Mouse (Mus musculus) hindbrain, embryonic 12.5 days (tissue): Measurements from ENCODE around the gene Zfp787. TPM values are rescaled to one million over a fixed set of nuclear protein-coding genes. Genes with fewer than 3 reads are reported as not detected.
A peak's percentile ranks its signal among the peaks of the same experiment; 100 is the strongest.
"Not testable (repeated sequence)": the region's sequence is repeated elsewhere in the genome, so short reads cannot be mapped to it uniquely, and the experiment has no call there.

Source experiments
- ATAC-seq: fragments of 200-750 bp; cut with Nextera tagmentation; 2 replicates; pipeline ENCODE4 v1.8.0; 2017; ENCODE audit warnings: moderate TSS enrichment; ENCODE audit not compliant: low FRiP score
- H3K27ac ChIP-seq: fragments of 300-500 bp; sonication (generic); 2 replicates; pipeline ENCODE4 v1.5.1; 2016; ENCODE audit warnings: mild to moderate bottlenecking
- H3K27me3 ChIP-seq: fragments of 300-500 bp; sonication (generic); 2 replicates; pipeline ENCODE4 v1.6.1; 2016; ENCODE audit warnings: mild to moderate bottlenecking
- H3K36me3 ChIP-seq: fragments of 300-500 bp; sonication (generic); 2 replicates; pipeline ENCODE4 v1.6.1; 2016; ENCODE audit warnings: mild to moderate bottlenecking
- H3K4me1 ChIP-seq: fragments of 300-500 bp; sonication (generic); 2 replicates; pipeline ENCODE4 v1.6.1; 2016
- H3K4me2 ChIP-seq: fragments of 300-500 bp; sonication (generic); replicated peaks from 2 replicates; pipeline ENCODE4 v1.6.1; 2016; ENCODE audit warnings: mild to moderate bottlenecking
- H3K4me3 ChIP-seq: fragments of 300-500 bp; sonication (generic); 2 replicates; pipeline ENCODE4 v1.5.1; 2016; ENCODE audit warnings: mild to moderate bottlenecking
- H3K9ac ChIP-seq: fragments of 300-500 bp; sonication (generic); 2 replicates; pipeline ENCODE4 v1.6.1; 2016; ENCODE audit warnings: mild to moderate bottlenecking, moderate library complexity
- H3K9me3 ChIP-seq: fragments of 300-500 bp; sonication (generic); replicated peaks from 2 replicates; pipeline ENCODE4 v1.6.1; 2016; ENCODE audit warnings: mild to moderate bottlenecking
- WGBS: fragments of 180-500 bp; shearing (Covaris S2); methylation state at CpG from one replicate; pipeline ENCODE4 v1.1.7; 2016; 5-methylcytosine and 5-hydroxymethylcytosine counted together
- polyA plus RNA-seq: library from polyadenylated mRNA; unstranded; fragments of >200 nt; fragmentation: Nextera tagmentation; extraction: Ambion mirVana; gene quantifications from 2 replicates; pipeline ENCODE4 v1.2.1, GENCODE M21; 2016

Gene Zfp787
- polyA plus RNA-seq, 1 experiment from 2014 or later, result 32.5 TPM

GRCm38 (mm10) chr7:6145423-6146188 lies 10.2 kb downstream of the Zfp787 start:
- no peak overlapping the region for H3K9ac ChIP-seq
- ATAC-seq, result no peak
- no peak overlapping the region for H3K27ac ChIP-seq
- no peak overlapping the region for H3K4me2 ChIP-seq
- H3K27me3 ChIP-seq, result no peaks in the 10 kb centered on the region
- H3K36me3 ChIP-seq, result peaks cover 7% of the 10 kb centered on the region
- H3K9me3 ChIP-seq, result no peaks in the 10 kb centered on the region
- H3K4me1 ChIP-seq, result 0 out of 2 replicates have a peak, but pooled peaks cover 2% of the 10 kb centered on the region
- WGBS, result 92% methylated on average over 8 of the region's 8 CpGs
- H3K4me3 ChIP-seq, result no peak overlapping the region

DNA sequence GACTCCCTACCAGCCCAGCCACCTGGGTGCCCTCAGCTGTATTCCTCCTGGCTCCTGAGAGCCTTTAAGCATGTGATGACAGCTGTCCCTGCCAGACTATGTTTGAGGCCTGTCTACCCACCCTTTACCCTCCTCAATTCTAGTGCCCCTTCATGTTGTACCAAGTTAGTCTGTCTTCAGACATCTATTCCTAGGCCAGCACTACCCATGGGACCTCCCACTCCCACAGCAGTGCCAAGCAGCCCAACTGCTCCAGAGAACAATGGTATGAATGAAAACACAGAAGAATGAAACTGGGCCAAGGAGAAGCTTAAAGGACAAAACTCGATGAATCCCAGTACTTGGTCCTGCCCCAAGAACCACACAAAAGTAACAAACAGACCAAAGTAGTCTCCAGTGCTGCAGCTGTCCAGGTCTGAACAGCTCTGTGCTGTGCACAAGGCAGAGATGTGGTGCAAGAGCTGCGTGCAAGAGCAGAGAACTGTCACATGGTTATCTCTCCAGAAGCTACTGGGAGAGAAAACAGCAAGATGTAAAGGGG lies 11.7 kb downstream of the Zfp787 start:
- H3K9me3 ChIP-seq, result no peaks in the 10 kb centered on the region
- H3K4me1 ChIP-seq, result 0 out of 2 replicates have a peak, but pooled peaks cover 2% of the 10 kb centered on the region
- 96% methylated on average over 2 of the region's 2 CpGs for WGBS
- ATAC-seq, result no peak
- no peaks in the 10 kb centered on the region for H3K27me3 ChIP-seq
- H3K36me3 ChIP-seq, result peaks cover 14% of the 10 kb centered on the region
- no peak overlapping the region for H3K9ac ChIP-seq
- H3K27ac ChIP-seq, result no peak overlapping the region
- no peak overlapping the region for H3K4me3 ChIP-seq
- H3K4me2 ChIP-seq, result no peak overlapping the region

DNA sequence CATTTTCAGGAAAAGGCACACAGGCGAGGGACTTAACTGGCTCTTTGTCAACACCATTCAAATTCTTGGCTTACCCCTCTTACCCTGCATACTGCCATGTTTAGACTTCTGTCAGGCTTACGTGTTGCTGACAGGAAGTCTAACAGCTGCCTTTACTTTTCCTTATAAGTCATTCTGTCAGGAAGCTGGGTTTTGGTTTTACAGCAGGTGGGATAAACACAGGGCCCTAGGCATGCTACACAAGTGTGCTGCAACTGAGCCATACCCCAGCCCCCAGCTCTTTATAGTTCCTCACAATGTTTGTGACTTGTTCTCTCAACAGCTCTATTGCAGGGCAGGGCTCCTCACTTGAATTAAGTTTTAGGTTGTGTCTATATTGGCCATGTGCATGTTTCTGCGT lies 16.5 kb downstream of the Zfp787 start:
- no peak for ATAC-seq
- Histone ChIP-seq H3K27ac (no peak overlapping the region), H3K36me3 (peaks cover 33% of the 10 kb centered on the region), H3K9ac (no peak overlapping the region), H3K4me3 (no peak overlapping the region), H3K9me3 (no peaks in the 10 kb centered on the region), H3K4me2 (no peak overlapping the region), H3K4me1 (0 out of 2 replicates have a peak, but pooled peaks cover 2% of the 10 kb centered on the region), H3K27me3 (no peaks in the 10 kb centered on the region)
- WGBS, result 80% methylated on average over 3 of the region's 3 CpGs

DNA sequence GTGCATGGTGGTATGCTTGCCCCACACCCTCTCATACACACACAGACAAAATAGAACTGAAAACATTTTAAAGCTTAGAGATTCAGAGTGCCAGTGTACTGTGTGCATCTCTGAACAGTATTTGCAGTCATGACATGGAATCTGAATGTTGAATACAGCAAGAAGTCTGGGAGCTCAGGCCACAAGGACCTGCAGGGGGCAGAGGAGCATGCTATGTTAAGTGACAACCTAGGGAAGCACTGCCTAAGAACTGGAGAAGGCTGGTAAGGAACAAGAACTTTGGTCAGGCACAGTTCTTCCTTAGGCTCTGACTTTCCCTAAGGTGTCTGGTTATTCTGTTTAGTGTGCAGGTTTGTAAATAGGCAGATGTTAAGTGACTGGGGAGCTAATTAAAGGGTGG lies 19.3 kb downstream of the Zfp787 start:
- Histone ChIP-seq H3K9me3 (peaks cover 15% of the 10 kb centered on the region), H3K27me3 (no peaks in the 10 kb centered on the region), H3K9ac (no peak overlapping the region), H3K27ac (no peak overlapping the region), H3K36me3 (peaks cover 54% of the 10 kb centered on the region), H3K4me1 (no peaks in the 10 kb centered on the region), H3K4me2 (no peak overlapping the region), H3K4me3 (no peak overlapping the region)
- ATAC-seq, result no peak

- Histone ChIP-seq H3K4me3 (no peak overlapping the region), H3K27ac (no peak overlapping the region), H3K36me3 (peaks cover 48% of the 10 kb centered on the region), H3K9ac (no peak overlapping the region), H3K27me3 (no peaks in the 10 kb centered on the region), H3K4me2 (no peak overlapping the region), H3K4me1 (no peaks in the 10 kb centered on the region), H3K9me3 (peaks cover 16% of the 10 kb centered on the region)
- ATAC-seq, result no peak
- 79% methylated on average over 30 of the region's 30 CpGs for WGBS
Observed at GRCm38 (mm10) chr7:6132646-6133045, 23.2 kb downstream of the Zfp787 start.

GRCm38 (mm10) chr7:6130346-6130745 lies 25.5 kb downstream of the Zfp787 start:
- H3K27me3 ChIP-seq, result no peaks in the 10 kb centered on the region
- no peak overlapping the region for H3K4me3 ChIP-seq
- H3K4me1 ChIP-seq, result no peaks in the 10 kb centered on the region
- H3K27ac ChIP-seq, result no peak overlapping the region
- no peak for ATAC-seq
- peaks cover 16% of the 10 kb centered on the region for H3K9me3 ChIP-seq
- H3K4me2 ChIP-seq, result no peak overlapping the region
- WGBS, result 43% methylated on average over 4 of the region's 4 CpGs
- peaks cover 37% of the 10 kb centered on the region for H3K36me3 ChIP-seq
- H3K9ac ChIP-seq, result no peak overlapping the region

- peak; percentile 42 for ATAC-seq
- Histone ChIP-seq H3K27me3 (no peaks in the 10 kb centered on the region), H3K36me3 (peaks cover 9% of the 10 kb centered on the region), H3K4me2 (no peak overlapping the region), H3K27ac (no peak overlapping the region), H3K4me3 (no peak overlapping the region), H3K9ac (no peak overlapping the region), H3K9me3 (peaks cover 5% of the 10 kb centered on the region; the same call in 1 of the 2 replicates), H3K4me1 (no peaks in the 10 kb centered on the region)
- 39% methylated on average over 7 of the region's 7 CpGs for WGBS
Observed at GRCm38 (mm10) chr7:6126690-6127448, 28.9 kb downstream of the Zfp787 start.

DNA sequence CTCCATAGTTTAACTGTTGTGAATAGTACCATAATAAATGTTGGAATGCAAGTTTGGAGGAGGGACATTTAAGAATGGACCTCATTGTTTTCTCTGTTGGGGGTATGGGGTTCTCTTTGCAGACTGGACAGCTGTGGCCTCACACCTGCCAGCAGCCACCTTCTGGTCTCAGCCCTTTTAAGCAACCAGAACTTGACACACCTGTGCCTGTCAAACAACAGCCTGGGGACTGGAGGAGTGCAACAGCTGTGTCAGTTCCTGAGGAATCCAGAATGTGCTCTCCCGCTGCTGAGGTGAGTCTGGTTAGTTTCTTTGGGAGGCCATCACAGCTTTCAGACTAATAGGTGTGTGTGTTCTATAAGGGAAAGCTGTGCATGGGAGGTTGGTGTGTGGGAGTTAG lies 34.7 kb downstream of the Zfp787 start:
- not testable (repeated sequence) for H3K9ac ChIP-seq, ATAC-seq, H3K9me3 ChIP-seq, H3K4me1 ChIP-seq, H3K27ac ChIP-seq, H3K4me3 ChIP-seq, H3K27me3 ChIP-seq, H3K36me3 ChIP-seq, H3K4me2 ChIP-seq
- WGBS, result 74% methylated on average over 1 of the region's 1 CpGs

- not testable (repeated sequence) for H3K4me2 ChIP-seq, H3K27ac ChIP-seq, H3K9ac ChIP-seq, H3K4me3 ChIP-seq, ATAC-seq, H3K9me3 ChIP-seq, H3K4me1 ChIP-seq, H3K27me3 ChIP-seq, H3K36me3 ChIP-seq
- WGBS, result 75% methylated on average over 2 of the region's 2 CpGs
Observed at GRCm38 (mm10) chr7:6120104-6120503, 35.7 kb downstream of the Zfp787 start.

GRCm38 (mm10) chr7:6119501-6119900 lies 36.3 kb downstream of the Zfp787 start:
- no peak overlapping the region for H3K4me3 ChIP-seq
- H3K36me3 ChIP-seq, result no peaks in the 10 kb centered on the region
- no peak overlapping the region for H3K27ac ChIP-seq
- no peaks in the 10 kb centered on the region for H3K27me3 ChIP-seq
- no peak overlapping the region for H3K4me2 ChIP-seq
- no peak overlapping the region for H3K9ac ChIP-seq
- no peak for ATAC-seq
- H3K9me3 ChIP-seq, result no peaks in the 10 kb centered on the region
- H3K4me1 ChIP-seq, result no peaks in the 10 kb centered on the region
- WGBS, result 76% methylated on average over 3 of the region's 3 CpGs
